ENCODE assay signal across 7 mouse cellular contexts in the genomic region with DNA sequence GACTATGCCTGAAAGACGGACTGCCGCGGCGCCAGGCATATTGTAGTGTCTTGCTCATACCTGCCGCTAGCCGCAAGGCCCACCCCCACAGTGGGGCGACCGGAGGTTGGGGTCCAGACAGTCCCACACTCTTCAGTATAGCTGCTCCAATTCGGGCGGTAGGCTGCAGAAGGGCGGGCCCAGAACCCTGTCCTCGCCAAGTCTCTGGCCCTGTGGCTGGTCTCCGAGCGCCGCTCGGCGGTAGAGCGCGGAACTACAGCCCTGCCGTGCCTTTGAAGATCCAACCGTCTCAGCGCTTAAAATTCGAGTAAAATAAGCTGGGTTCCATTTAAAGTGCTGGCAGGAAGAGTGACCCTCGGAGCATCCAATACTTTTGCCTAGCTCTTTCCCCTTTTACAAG. TPM values are rescaled to one million over a fixed set of nuclear protein-coding genes. Genes with fewer than 3 reads are reported as not detected.
DNase-seq lines count a peak whose midpoint lies in the region; ATAC-seq lines count a peak whose summit lies in the region.

TSS of gene Spata20 (minus strand) at position 179 of the 400 bp plus-strand sequence.

- H3K27ac ChIP-seq in intestine, embryonic 16.5 days (ENCODE audit: low read length): no peak within 1 kb of the TSS
- H3K27ac ChIP-seq in midbrain, embryonic 10.5 days (replicated peaks): no peak within 1 kb of the TSS

- peak within 1 kb of the TSS; percentile 27; the same call in 1 of the 2 replicates for H3K4me3 ChIP-seq in intestine, embryonic 16.5 days (ENCODE audit: low read length)
- H3K4me3 ChIP-seq in midbrain, embryonic 10.5 days: peak within 1 kb of the TSS; percentile 21

- DNase-seq in adrenal gland, adult 18-20 months (ENCODE audit: low spot score in 2 of 2): peak; percentile 89 to 90
- peak; percentile 84 for DNase-seq in embryo, embryonic 11 days
- peak; percentile 78 to 85 for DNase-seq in gastrocnemius, postnatal 4 days (ENCODE audit: low spot score in 2 of 2)
- peak; percentile 87 for DNase-seq in left cerebral cortex, postnatal 36 days (ENCODE audit: low spot score in 2 of 2)
- peak; percentile 85 for DNase-seq in midbrain, embryonic 10.5 days (ENCODE audit: low spot score)
- peak; percentile 71 for DNase-seq in spleen, adult 12 weeks (ENCODE audit: low spot score)

- H3K9me3 ChIP-seq in intestine, embryonic 16.5 days (ENCODE audit: control insufficient read depth, low read length): no peaks in the 10 kb centered on the region
- H3K9me3 ChIP-seq in midbrain, embryonic 10.5 days (replicated peaks): no peaks in the 10 kb centered on the region

- peak within 1 kb of the TSS; percentile 47 for H3K4me2 ChIP-seq in intestine, embryonic 16.5 days (ENCODE audit: low read depth, low read length)

- intact Hi-C loops in left cerebral cortex, postnatal 36 days (cut with DNase I): loop anchor here (1.0 to 10.0 kb wide), 4 partner anchors 61 to 351 kb away; partner anchors contain the start of gene Rsad1

- peak; percentile 66; the same call in 1 of the 2 replicates for ATAC-seq in intestine, embryonic 16.5 days

- no peak within 1 kb of the TSS for H3K9ac ChIP-seq in intestine, embryonic 16.5 days (ENCODE audit: low read depth, low read length)

- WGBS in intestine, embryonic 16.5 days: 4% methylated on average over 24 of the region's 24 CpGs
- 5% methylated on average over 24 of the region's 24 CpGs for WGBS in midbrain, embryonic 10.5 days

- peaks cover 7% of the 10 kb centered on the region; the same call in 1 of the 2 replicates for H3K27me3 ChIP-seq in intestine, embryonic 16.5 days (replicated peaks; ENCODE audit: control insufficient read depth, insufficient read depth, low read length)
- peaks cover 75% of the 10 kb centered on the region for H3K27me3 ChIP-seq in midbrain, embryonic 10.5 days (ENCODE audit: low read depth, poor library complexity, severe bottlenecking)

- no peaks in the 10 kb centered on the region for H3K36me3 ChIP-seq in intestine, embryonic 16.5 days (ENCODE audit: control insufficient read depth, insufficient read depth, low read length)
- H3K36me3 ChIP-seq in midbrain, embryonic 10.5 days: no peaks in the 10 kb centered on the region

- 0 out of 2 replicates have a peak, but pooled peaks cover 4% of the 10 kb centered on the region for H3K4me1 ChIP-seq in intestine, embryonic 16.5 days (ENCODE audit: control insufficient read depth, insufficient read depth, low read length)
- H3K4me1 ChIP-seq in midbrain, embryonic 10.5 days: peaks cover 41% of the 10 kb centered on the region

RNA-seq across cellular contexts. Expression of gene Spata20, which starts in this region (rescaled TPM):
- not detected for total RNA-seq in adrenal gland, adult 18-20 months (2021)
- under 1 TPM in 1 of 2 experiments, not detected in 1; 0.29 TPM for total RNA-seq in gastrocnemius, postnatal 4 days (2021)
- 0.13 and 0.16 TPM in 2 replicates for polyA plus RNA-seq in intestine, embryonic 16.5 days (2015; fragmentation: Nextera tagmentation; extraction: Ambion mirVana)
- 1 to 10 TPM in 1 of 2 experiments, under 1 TPM in 1; 0.27 to 1.3 TPM for total RNA-seq in left cerebral cortex, postnatal 36 days (2021)
- 0.12 TPM in 1 of 2 replicates, not detected in the other for polyA plus RNA-seq in midbrain, embryonic 10.5 days (2016; fragmentation: Nextera tagmentation; extraction: Ambion mirVana)

Comparison
In these comparisons a context has a peak if more than half of its experiments do, and no peak if none do; other contexts are left out.
1. Peak in DNase-seq in adrenal gland, adult 18-20 months; RNA of the gene not detected or under 1 TPM.
2. Peak in DNase-seq in gastrocnemius, postnatal 4 days; RNA of the gene not detected or under 1 TPM.
3. Peak in ATAC-seq, H3K4me3 ChIP-seq and H3K4me2 ChIP-seq in intestine, embryonic 16.5 days; RNA of the gene not detected or under 1 TPM.
4. Peak in DNase-seq and H3K4me3 ChIP-seq in midbrain, embryonic 10.5 days; RNA of the gene not detected or under 1 TPM.